Mouse (Mus musculus): ENCODE results near the gene Card11.
A peak's percentile ranks its signal among the peaks of the same experiment; 100 is the strongest.

Gene Card11

DNA sequence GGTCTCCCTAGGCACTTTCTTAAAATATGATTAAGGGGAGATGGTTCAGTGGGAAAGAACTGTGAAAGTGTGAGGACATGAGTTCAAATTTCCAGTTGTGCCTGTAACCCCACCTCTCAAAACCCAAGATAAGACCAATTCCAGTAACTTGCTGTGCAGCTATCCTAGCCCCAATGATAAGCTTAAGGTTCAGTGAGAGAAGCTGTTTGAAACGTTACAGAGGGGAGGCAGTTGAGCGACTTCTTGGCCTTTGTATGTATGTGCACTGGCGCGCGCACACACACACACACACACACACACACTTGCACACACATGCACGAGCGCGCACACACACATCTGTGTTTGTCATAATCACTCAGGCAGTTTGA, 169.3 kb downstream of the Card11 start:
- DNase-seq: no peak

DNA sequence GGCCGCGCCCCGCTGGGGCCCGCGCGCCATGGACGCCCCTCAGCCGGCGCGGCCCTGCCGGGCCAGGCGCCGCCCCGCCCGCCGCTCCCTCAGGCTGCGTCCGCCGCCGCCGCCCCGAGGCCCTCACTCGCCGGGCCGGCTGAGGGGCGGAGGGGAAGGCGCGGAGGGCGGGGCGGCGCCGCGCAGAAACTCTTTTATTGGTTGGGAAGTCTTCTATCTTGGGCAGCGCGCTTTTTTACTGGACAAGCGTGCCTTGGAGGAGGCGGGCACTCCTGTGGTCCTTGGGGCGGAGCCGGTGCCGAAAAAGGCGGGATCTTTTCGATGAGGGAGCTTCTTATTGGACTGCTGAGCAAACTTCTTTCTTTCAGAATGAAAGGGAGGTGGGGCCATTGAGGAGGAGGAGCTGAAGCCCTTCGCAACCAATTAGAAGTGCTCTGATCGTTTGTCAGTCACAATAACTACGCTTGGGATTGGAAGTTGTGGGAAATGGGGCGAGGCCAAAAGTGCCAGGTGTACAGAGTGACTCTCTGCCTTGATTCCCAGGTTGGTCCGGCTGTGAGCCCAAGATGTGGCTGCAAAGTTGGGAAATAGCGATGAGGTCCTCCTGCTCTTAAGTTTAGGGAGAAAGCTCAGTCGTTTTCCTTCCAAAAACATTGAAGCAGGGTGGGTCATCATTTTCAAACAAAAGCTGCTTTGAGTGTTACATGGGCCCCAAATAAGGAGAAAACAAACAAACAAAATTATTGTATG, 169.9 kb downstream of the Card11 start, which contains the start of gene Gna12:
Gene Gna12 (minus strand): TSS at position 118 of the 750 bp plus-strand sequence.
- DNase-seq: peak; percentile 96 to 97

DNA sequence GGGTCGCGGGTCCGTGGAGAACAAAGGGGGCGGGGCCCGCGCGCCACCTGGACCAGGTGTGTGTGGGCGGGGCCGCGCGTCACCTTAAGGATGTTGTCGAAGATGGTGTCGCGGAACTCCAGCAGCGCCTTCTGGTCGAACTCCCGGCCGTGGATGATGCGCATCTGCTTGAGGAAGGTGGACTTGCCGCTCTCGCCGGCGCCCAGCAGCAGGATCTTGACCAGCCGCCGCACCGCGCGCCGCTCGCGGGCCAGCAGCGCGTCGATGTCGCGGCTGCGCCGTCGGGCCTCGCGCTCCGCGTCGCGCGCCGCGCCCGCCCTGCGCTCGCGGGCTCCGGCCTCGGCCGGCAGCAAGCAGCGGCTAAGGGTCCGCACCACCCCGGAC, 170.5 kb downstream of the Card11 start:
- DNase-seq: peak in 1 of 2 experiments; percentile 70

DNA sequence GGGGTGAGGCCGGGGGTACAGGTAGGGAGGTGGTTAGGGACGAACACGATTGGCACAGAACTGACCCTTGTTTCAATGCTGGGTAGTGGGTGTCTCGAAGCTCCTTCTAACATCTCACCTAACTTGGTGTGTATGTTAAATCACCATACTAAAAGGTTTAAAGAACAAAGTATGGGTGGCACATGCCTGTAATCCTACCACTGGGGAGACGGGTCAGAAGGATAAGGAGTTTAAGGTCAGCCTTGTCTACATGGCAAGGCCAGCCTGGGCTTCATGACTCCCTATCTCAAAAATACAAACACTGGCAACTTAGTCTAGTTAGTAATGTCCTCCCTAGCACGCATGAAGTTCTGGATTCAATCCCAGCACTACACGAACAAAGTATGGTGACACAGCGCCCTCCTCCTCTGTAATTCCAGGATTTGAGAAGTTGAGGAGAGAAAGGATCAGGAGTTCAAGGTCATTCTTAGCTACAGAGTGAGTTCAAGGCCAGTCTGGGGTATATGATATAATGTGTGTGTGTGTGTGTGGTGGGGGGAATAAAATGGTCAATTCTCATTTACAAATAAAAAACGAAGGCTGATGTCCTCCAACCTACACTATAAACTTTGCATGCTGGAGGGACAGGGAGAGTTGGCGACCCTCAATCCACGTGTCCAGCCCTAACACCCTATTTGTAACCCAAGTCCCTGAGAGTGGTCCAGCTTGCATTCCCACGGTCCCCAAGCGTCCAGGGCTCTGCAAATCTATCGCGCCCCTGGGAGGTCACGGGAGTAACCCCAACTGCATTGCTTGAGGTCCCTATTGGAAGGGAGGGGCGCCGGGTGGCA, 171.1 kb downstream of the Card11 start:
- no peak for DNase-seq

DNA sequence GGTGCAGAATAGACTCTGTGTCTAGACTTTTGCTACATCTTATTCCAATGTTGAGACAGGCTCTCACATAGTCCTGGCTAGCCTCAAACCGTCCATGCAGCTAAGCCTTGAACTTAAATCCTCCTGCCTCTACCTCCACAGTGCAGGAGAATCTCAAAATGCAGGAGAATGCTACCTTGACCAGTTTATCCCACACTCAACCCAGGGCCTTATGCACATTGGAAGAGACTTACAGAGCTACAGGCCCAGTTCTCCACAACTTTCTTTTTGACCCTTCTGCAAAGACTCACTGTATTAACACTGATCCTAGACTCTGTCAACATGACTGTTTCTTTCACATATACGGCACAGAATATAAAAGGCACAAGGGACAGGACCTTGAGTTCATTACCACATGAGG, 172.0 kb downstream of the Card11 start:
- no peak for DNase-seq

DNA sequence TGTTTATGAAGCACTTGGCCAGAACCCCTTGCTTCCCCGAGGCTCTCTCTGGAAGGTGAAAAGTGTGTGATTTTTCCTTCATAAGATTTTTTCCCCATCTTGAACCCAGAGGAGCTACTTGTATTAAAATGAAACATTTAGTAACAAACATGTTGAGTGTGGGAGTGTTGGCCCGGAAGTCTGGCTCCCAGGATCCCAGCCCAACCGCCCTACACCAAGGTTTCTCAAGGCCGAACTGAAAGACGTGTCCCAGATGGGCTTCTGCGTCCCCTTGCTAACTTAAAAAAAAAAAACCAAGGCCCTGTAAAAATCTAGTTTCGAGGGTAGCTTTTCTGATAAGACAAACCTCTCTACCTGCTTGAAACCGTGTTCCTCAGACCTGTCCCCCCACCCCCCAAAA, 172.5 kb downstream of the Card11 start:
- no peak for DNase-seq

DNA sequence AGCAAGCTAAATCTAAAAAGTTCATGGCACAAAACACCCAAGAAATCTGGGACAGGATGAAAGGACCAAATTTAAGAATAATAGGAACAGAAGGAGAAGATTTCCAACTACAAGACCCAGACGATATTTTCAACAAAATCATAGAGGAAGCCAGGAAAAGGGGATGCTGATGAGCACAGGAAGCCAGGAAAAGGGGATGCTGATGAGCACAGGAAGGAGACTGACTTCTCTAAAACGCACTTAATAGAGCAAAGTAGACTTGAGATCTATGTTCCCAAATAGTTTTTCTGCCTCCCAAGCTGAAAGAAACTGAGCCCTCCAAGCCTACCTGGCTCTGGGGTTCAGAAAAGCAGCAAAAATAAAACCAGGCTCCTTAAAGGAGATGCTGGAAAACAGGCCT, 173.0 kb downstream of the Card11 start:
- no peak for DNase-seq

DNA sequence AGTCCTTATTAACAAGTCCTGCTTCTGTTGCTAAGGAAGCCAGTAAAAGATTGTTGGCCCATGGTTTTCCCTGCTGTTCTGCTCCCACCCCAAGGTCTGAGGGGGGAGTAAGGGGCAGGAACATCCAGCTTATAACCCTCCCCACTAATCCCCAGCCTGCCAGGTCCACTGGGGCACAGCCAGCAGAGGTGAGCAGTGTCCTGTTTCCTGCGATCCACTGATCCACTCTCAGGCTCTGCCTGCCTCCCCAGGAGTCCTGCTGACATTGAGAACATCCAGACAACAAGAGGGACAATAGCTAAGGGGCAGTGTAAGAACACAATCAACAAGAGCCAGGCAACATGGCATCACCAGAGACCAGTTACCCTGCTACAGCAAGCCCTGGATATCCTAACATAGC, 173.6 kb downstream of the Card11 start:
- DNase-seq: no peak

DNA sequence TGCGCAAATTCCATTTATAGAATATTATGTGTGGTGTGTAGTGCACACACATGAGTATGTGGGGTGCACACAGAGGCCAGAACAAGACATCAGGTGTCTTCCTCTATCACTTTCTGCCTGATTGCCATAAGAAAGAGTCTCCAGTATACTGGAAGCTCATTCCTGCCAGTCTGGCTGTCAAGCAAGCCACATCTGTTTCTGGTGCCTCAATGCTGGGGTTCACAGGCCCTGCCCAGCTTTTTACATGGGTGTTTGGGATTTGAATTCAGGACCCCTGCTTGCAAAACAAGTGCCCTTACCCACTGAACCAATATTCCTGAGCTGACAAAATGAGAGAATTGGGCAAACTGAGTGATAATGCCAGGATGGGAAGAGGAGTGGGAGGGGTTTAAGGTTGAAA, 174.3 kb downstream of the Card11 start:
- DNase-seq: no peak

DNA sequence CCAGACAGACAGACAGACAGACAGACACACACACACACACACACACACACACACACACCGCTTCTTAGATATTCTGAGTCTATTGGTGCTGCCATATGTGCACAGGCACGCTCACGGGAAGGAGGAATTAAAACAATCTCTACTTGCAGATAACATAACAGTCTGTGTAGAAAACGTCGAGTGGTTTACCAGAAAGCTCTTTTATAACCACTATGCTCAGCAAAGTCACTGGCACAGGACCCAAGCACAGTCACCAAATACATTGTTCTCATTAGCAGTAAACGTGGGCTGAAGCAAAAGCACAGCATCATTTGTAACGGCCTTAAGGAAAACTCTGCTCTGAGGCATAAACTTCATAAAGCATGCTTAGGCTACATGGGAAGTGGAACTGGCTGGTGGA, 176.3 kb downstream of the Card11 start:
- no peak for DNase-seq

DNA sequence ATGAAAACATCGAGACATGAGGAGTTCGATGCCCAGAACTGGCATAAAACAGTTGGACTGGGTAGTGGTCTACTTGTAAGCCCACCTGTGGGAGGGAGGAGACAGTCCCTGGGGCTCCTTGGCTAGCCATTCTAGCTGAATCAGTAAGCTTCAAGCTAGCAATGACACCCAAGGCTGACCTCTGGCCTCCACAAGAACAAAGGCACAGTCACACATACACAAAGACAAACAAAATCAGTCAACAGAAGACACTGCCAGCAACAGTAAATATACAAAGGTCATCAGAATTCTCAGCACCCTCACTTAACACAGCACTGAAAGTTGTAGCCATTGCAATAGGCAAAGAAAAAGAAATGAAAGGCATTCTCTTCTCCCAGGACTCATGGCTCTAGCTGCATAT, 177.0 kb downstream of the Card11 start:
- no peak for DNase-seq
